Mouse (Mus musculus): ENCODE measurements around the gene Tmem43. TPM values are rescaled to one million over a fixed set of nuclear protein-coding genes. Genes with fewer than 3 reads are reported as not detected.
A peak's percentile ranks its signal among the peaks of the same experiment; 100 is the strongest.

Gene Tmem43
- polyA plus RNA-seq, 1 experiment from 2014 or later = 45.5 TPM

DNA sequence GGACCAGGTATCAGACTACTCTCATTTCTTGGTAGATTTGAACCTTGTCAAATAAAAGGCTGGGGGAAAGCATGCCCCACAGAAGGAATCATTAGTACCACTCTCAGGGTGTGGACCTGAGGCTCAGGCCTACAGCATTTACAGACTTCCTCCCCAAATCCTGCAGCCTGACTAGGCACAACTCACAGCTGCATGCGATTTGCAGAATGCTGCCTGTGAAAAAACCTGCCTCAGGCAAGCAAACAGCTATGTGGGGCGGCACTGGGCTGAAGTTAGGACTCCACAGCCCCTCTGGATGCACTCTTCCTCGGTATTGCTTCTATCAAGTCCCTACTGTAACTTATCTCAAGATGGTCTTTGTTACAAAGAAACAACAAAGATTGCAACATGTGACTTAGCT, 34.5 kb downstream of the Tmem43 start:
- WGBS = 96% methylated on average over 3 of the region's 3 CpGs
- Histone ChIP-seq H3K4me2 (replicated peaks) (no peak overlapping the region), H3K4me3 (replicated peaks; ENCODE audit: low read length) (no peak overlapping the region), H3K27me3 (ENCODE audit: control insufficient read depth, insufficient read depth, low read length) (no peaks in the 10 kb centered on the region), H3K9ac (no peak overlapping the region), H3K36me3 (replicated peaks; ENCODE audit: control insufficient read depth, insufficient read depth) (peaks cover 58% of the 10 kb centered on the region), H3K4me1 (replicated peaks; ENCODE audit: control insufficient read depth, insufficient read depth, low read length) (no peaks in the 10 kb centered on the region), H3K27ac (no peak overlapping the region), H3K9me3 (ENCODE audit: control insufficient read depth, low read length) (no peaks in the 10 kb centered on the region)
- DNase-seq (ENCODE audit: low spot score) (no peak), ATAC-seq (ENCODE audit: low FRiP score) (no peak)

DNA sequence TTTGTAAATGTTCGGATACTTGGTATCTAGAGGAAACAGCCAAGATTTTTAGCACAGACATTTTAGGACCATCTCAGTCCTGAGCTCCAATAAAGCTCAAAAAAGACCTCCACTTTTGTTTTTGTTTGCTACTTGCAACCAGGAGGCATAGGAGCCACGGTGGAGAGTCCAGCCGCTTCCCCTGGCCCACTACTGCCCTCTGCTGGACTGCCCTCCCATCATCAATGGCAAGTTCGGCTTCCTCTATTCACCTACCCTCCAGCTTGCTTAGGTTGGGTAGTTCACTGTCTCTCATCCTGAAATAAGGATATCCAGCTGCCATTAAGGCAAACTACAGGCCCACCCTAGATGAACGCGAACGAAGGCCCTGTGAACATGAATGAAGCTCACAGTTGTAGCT, 35.8 kb downstream of the Tmem43 start:
- 36% methylated on average over 7 of the region's 7 CpGs for WGBS
- ATAC-seq (ENCODE audit: low FRiP score) = no peak
- Histone ChIP-seq H3K4me1 (replicated peaks; ENCODE audit: control insufficient read depth, insufficient read depth, low read length) (peaks cover 2% of the 10 kb centered on the region; the same call in 1 of the 2 replicates), H3K9me3 (ENCODE audit: control insufficient read depth, low read length) (no peaks in the 10 kb centered on the region), H3K27ac (no peak overlapping the region), H3K36me3 (replicated peaks; ENCODE audit: control insufficient read depth, insufficient read depth) (peaks cover 45% of the 10 kb centered on the region), H3K4me2 (replicated peaks) (no peak overlapping the region), H3K27me3 (ENCODE audit: control insufficient read depth, insufficient read depth, low read length) (no peaks in the 10 kb centered on the region), H3K9ac (no peak overlapping the region), H3K4me3 (replicated peaks; ENCODE audit: low read length) (no peak overlapping the region)
- peak; percentile 68 for DNase-seq (ENCODE audit: low spot score)

DNA sequence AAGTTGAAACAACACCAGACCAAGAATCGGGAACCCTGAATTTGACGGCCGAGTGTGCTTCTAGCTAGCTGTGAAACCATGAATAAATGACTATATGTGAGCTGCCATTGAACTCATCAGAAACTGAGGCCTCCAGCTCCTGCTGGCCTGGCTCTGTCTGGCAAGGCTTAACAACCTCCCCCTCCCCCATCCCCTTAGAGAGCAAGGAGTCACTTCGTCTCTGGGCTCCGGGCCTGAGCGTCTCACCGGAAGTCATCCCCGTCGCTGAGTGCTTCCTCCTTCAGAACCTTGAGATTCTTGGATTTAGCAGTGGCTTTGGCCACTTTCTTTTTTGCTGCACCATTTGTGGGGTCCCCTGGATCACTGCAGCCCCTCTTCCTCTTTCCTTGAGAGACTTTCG, 36.7 kb downstream of the Tmem43 start:
- 88% methylated on average over 10 of the region's 10 CpGs for WGBS
- peaks cover 36% of the 10 kb centered on the region for H3K36me3 ChIP-seq (replicated peaks; ENCODE audit: control insufficient read depth, insufficient read depth)
- no peak overlapping the region for H3K27ac ChIP-seq
- H3K27me3 ChIP-seq (ENCODE audit: control insufficient read depth, insufficient read depth, low read length) = no peaks in the 10 kb centered on the region
- no peaks in the 10 kb centered on the region for H3K9me3 ChIP-seq (ENCODE audit: control insufficient read depth, low read length)
- ATAC-seq (ENCODE audit: low FRiP score) (no peak), DNase-seq (ENCODE audit: low spot score) (no peak)
- H3K4me1 ChIP-seq (replicated peaks; ENCODE audit: control insufficient read depth, insufficient read depth, low read length) = peaks cover 11% of the 10 kb centered on the region; the same call in 1 of the 2 replicates
- H3K4me3 ChIP-seq (replicated peaks; ENCODE audit: low read length) = no peak overlapping the region
- H3K4me2 ChIP-seq (replicated peaks) = no peak overlapping the region
- no peak overlapping the region for H3K9ac ChIP-seq

DNA sequence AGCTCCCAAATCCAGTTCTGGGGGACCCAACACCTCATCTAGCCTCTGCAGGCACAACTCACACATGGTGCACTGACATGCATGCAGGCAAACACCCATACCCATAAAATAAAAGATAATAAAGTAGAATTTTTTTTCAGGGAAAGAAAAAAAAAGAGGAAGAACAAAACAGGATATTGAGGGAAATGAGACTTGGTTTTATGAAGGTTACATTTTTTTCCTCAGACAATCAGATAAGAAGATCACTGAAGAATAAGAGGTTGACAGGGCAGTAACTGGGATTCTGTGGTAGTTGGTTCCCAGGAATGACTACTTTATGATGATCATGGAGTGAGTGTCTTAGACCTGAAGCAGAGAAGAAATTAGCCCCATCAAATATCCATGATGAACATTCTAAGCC, 40.6 kb downstream of the Tmem43 start:
- Histone ChIP-seq H3K4me2 (replicated peaks) (peak overlapping the region; percentile 81; the same call in 1 of the 2 replicates), H3K36me3 (replicated peaks; ENCODE audit: control insufficient read depth, insufficient read depth) (peaks cover 15% of the 10 kb centered on the region), H3K27me3 (ENCODE audit: control insufficient read depth, insufficient read depth, low read length) (no peaks in the 10 kb centered on the region), H3K4me1 (replicated peaks; ENCODE audit: control insufficient read depth, insufficient read depth, low read length) (peaks cover 19% of the 10 kb centered on the region), H3K4me3 (replicated peaks; ENCODE audit: low read length) (no peak overlapping the region), H3K27ac (no peak overlapping the region), H3K9ac (peak overlapping the region; percentile 77), H3K9me3 (ENCODE audit: control insufficient read depth, low read length) (no peaks in the 10 kb centered on the region)
- no peak for ATAC-seq (ENCODE audit: low FRiP score)
- no peak for DNase-seq (ENCODE audit: low spot score)

DNA sequence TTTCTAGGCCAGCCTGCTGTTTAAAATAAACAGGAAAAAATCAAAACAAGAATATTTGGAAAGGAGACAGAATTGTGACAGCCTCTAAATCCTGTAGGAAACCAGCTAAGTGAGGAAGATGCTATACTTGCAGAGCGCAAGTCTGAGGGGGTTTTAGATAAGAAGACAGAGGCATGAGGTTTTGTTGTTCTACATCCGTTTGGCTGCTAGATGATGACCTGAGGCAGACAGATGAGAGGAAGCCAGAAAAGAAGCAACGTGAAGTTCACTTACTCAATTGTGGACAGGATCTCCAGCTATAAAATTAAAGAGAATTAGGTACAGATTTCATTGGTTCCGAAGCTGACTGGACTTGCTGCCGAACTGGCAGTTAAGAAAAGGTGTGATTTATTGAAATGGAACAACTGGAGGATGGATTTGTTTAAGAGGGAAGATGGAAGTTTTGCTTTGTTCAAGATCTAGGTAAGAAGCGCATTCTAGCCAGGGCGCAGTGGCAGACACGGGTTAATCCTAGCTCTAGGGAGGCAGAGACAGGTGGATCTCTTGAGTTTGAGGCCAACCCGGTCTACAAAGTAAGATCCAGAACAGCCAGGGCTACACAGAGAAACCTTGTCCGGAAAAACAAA, 41.3 kb downstream of the Tmem43 start:
- DNase-seq (ENCODE audit: low spot score) (peak; percentile 29), ATAC-seq (ENCODE audit: low FRiP score) (no peak; the same call in 1 of the 2 replicates)
- Histone ChIP-seq H3K4me3 (replicated peaks; ENCODE audit: low read length) (peak overlapping the region; percentile 44), H3K4me2 (replicated peaks) (peak overlapping the region; percentile 81), H3K4me1 (replicated peaks; ENCODE audit: control insufficient read depth, insufficient read depth, low read length) (peaks cover 19% of the 10 kb centered on the region), H3K36me3 (replicated peaks; ENCODE audit: control insufficient read depth, insufficient read depth) (peaks cover 22% of the 10 kb centered on the region), H3K9ac (peak overlapping the region; percentile 77), H3K27ac (peak overlapping the region; percentile 69), H3K27me3 (ENCODE audit: control insufficient read depth, insufficient read depth, low read length) (no peaks in the 10 kb centered on the region), H3K9me3 (ENCODE audit: control insufficient read depth, low read length) (no peaks in the 10 kb centered on the region)
- 38% methylated on average over 10 of the region's 10 CpGs for WGBS

DNA sequence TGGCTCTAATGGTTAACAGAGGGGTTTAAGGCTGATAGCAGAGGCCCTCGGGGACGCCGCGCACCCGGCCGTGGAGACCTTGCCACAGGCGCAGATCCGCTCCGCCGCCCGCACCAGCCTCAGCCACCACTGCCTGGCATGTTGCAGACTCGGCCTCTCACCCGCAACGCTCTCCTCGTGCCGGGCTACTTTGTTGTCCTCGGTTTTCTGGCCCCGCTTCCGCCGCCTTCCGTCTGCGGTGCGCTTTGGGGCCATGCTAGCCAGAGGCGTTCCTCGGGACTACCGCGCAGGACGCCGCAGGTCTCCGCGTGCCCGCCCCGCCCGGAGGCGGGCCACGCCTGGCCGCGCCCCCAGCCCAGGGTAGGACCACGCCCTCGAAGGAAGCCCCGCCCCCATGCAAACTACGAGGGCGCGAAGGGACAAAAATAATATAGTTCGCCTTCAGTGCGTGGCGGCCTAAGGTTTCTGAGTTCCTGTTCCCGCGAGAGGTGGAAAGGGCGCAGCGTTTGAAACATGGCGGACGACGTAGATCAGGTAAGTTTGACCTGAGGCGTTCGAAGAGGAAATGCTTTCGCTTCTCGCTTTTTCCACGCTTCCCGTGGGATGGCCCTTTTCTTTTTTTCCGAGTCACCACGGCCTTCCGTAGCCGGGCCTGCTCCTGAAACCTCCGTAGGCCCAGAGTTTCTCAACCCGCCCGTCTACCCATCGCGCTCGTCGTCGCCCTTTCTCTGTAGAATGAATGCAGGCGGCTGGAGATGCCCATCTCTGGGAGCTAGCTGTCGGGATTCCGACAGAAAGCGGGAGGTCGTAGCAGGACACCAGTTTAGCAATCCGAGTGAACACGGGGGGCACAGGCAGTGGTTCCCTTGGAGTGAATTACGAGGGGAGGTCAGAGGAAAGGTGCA, 42.3 kb downstream of the Tmem43 start, which contains the start of the genes Xpc and Lsm3:
Xpc (minus strand) TSS at position 344 of the 905 bp plus-strand sequence.
Lsm3 (plus strand) TSS at position 384 of the 905 bp plus-strand sequence.
- ATAC-seq (ENCODE audit: low FRiP score) (peak; percentile 96), DNase-seq (ENCODE audit: low spot score) (peak; percentile 99)
- peaks cover 19% of the 10 kb centered on the region for H3K4me1 ChIP-seq (replicated peaks; ENCODE audit: control insufficient read depth, insufficient read depth, low read length)
- under 1% methylated on average over 79 of the region's 80 CpGs for WGBS
- H3K4me2 ChIP-seq (replicated peaks) = peak within 1 kb of the TSS; percentile 81
- H3K27ac ChIP-seq = peak within 1 kb of the TSS; percentile 69
- H3K9ac ChIP-seq = peak within 1 kb of the TSS; percentile 77
- no peaks in the 10 kb centered on the region for H3K27me3 ChIP-seq (ENCODE audit: control insufficient read depth, insufficient read depth, low read length)
- H3K36me3 ChIP-seq (replicated peaks; ENCODE audit: control insufficient read depth, insufficient read depth) = peaks cover 32% of the 10 kb centered on the region
- H3K4me3 ChIP-seq (replicated peaks; ENCODE audit: low read length) = peak within 1 kb of the TSS; percentile 44
- no peaks in the 10 kb centered on the region for H3K9me3 ChIP-seq (ENCODE audit: control insufficient read depth, low read length)

DNA sequence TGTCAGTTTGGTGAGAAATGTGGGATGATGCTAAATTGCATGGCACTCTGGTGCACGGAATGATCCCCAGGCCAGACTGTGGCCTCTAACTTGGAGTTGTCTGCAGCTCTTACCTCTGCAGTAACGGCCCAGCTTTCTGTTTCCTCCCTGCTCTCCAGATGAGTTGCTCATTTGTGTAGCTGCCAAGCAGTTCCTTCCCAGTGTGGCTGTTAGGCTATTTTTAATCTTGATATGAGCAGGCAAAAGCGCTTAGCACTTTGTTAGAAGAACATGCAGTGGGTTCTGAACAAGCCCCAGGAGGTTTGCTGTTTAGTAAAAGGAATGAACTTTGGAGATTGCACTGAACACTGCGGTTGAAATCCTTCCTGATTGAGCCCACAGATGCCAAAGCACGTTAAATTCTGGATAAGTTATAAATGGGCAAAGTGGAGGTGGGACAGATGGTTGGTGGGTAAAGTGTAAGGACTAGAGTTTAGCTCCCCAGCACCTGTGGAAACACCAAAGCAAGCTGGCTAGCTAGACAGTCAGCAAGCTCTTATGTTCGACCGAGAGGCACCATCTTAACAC, 45.0 kb downstream of the Tmem43 start:
- WGBS = 94% methylated on average over 7 of the region's 7 CpGs
- Histone ChIP-seq H3K9me3 (ENCODE audit: control insufficient read depth, low read length) (no peaks in the 10 kb centered on the region), H3K27ac (no peak overlapping the region), H3K36me3 (replicated peaks; ENCODE audit: control insufficient read depth, insufficient read depth) (peaks cover 59% of the 10 kb centered on the region), H3K4me2 (replicated peaks) (no peak overlapping the region), H3K27me3 (ENCODE audit: control insufficient read depth, insufficient read depth, low read length) (no peaks in the 10 kb centered on the region), H3K9ac (no peak overlapping the region), H3K4me1 (replicated peaks; ENCODE audit: control insufficient read depth, insufficient read depth, low read length) (peaks cover 19% of the 10 kb centered on the region), H3K4me3 (replicated peaks; ENCODE audit: low read length) (no peak overlapping the region)
- ATAC-seq (ENCODE audit: low FRiP score) = no peak
- no peak for DNase-seq (ENCODE audit: low spot score)

DNA sequence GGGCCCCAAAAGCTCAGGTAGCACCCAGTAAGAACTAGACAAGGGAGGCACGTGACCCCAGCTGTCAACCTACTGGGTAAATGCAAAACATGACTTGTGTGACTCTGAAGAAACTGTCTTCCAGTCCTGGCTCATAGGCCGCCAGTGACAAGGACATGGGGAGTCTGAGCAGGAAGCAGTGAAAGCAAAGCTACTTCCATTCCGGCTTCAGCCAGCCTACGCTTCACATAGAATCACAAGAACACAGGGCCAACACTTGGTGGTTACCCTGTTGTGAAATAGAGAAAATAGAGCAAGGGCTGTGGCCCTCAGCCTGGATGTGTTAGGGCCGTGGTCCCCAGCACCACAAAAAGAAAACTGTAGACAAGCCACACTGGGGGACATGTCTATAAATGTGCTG, 49.3 kb downstream of the Tmem43 start:
- no peak overlapping the region for H3K4me3 ChIP-seq (replicated peaks; ENCODE audit: low read length)
- H3K27me3 ChIP-seq (ENCODE audit: control insufficient read depth, insufficient read depth, low read length) = no peaks in the 10 kb centered on the region
- no peak overlapping the region for H3K9ac ChIP-seq
- H3K4me2 ChIP-seq (replicated peaks) = no peak overlapping the region
- WGBS = 95% methylated on average over 5 of the region's 5 CpGs
- no peak overlapping the region for H3K27ac ChIP-seq
- no peaks in the 10 kb centered on the region for H3K9me3 ChIP-seq (ENCODE audit: control insufficient read depth, low read length)
- no peaks in the 10 kb centered on the region for H3K4me1 ChIP-seq (replicated peaks; ENCODE audit: control insufficient read depth, insufficient read depth, low read length)
- peaks cover 78% of the 10 kb centered on the region for H3K36me3 ChIP-seq (replicated peaks; ENCODE audit: control insufficient read depth, insufficient read depth)
- DNase-seq (ENCODE audit: low spot score) = no peak
- no peak for ATAC-seq (ENCODE audit: low FRiP score)

DNA sequence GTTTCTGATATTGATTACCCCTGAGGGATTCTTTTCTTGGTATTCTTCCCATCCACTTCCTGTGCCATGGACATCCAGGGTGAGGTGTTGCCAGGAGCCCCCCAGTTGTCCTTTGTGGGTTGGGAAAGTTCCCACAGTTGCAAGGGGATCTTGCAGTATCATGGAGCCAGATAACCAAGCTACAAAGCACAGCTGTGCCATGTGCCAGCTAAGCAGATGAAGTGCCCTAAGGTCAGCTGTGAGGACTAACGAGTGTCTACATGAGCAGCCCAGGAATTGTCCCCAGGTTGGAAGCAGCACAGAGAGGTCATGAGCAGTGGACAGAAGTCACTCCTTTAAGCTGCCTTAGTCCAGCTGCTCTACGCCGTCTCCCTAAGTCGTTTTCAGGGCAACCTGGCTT, 52.0 kb downstream of the Tmem43 start:
- no peak overlapping the region for H3K4me3 ChIP-seq (replicated peaks; ENCODE audit: low read length)
- no peak overlapping the region for H3K9ac ChIP-seq
- ATAC-seq (ENCODE audit: low FRiP score) (no peak), DNase-seq (ENCODE audit: low spot score) (no peak)
- 91% methylated on average over 4 of the region's 4 CpGs for WGBS
- no peak overlapping the region for H3K4me2 ChIP-seq (replicated peaks)
- H3K9me3 ChIP-seq (ENCODE audit: control insufficient read depth, low read length) = no peaks in the 10 kb centered on the region
- no peak overlapping the region for H3K27ac ChIP-seq
- H3K36me3 ChIP-seq (replicated peaks; ENCODE audit: control insufficient read depth, insufficient read depth) = peaks cover 51% of the 10 kb centered on the region
- H3K4me1 ChIP-seq (replicated peaks; ENCODE audit: control insufficient read depth, insufficient read depth, low read length) = no peaks in the 10 kb centered on the region
- no peaks in the 10 kb centered on the region for H3K27me3 ChIP-seq (ENCODE audit: control insufficient read depth, insufficient read depth, low read length)
